Mouse (Mus musculus) hindbrain, embryonic 10.5 days (tissue): ENCODE results near the gene Cox20. TPM values are rescaled to one million over a fixed set of nuclear protein-coding genes. Genes with fewer than 3 reads are reported as not detected.

ENCODE experiments used
- DNase-seq: peaks from one replicate; pipeline ENCODE4 v3.0.0-alpha.2; 2017; ENCODE audit warnings: low spot score
- H3K27ac ChIP-seq: fragments of 300-500 bp; sonication (generic); 2 replicates; pipeline ENCODE4 v1.5.1; 2016; ENCODE audit warnings: mild to moderate bottlenecking, moderate library complexity
- H3K27me3 ChIP-seq: fragments of 300-500 bp; sonication (generic); 2 replicates; pipeline ENCODE4 v1.6.1; 2016; ENCODE audit warnings: mild to moderate bottlenecking; ENCODE audit not compliant: poor library complexity, insufficient read depth, severe bottlenecking
- H3K36me3 ChIP-seq: fragments of 300-500 bp; sonication (generic); 2 replicates; pipeline ENCODE4 v1.6.1; 2016; ENCODE audit warnings: mild to moderate bottlenecking, moderate library complexity
- H3K4me1 ChIP-seq: fragments of 300-500 bp; sonication (generic); replicated peaks from 2 replicates; pipeline ENCODE4 v1.6.1; 2016; ENCODE audit warnings: mild to moderate bottlenecking
- H3K4me3 ChIP-seq: fragments of 300-500 bp; sonication (generic); 2 replicates; pipeline ENCODE4 v1.5.1; 2016; ENCODE audit warnings: mild to moderate bottlenecking, moderate library complexity
- H3K9me3 ChIP-seq: fragments of 300-500 bp; sonication (generic); 2 replicates; pipeline ENCODE4 v1.6.1; 2016; ENCODE audit warnings: mild to moderate bottlenecking, moderate library complexity
- WGBS: fragments of 180-500 bp; shearing (Covaris S2); methylation state at CpG from one replicate; pipeline ENCODE4 v1.1.7; 2016; 5-methylcytosine and 5-hydroxymethylcytosine counted together
- polyA plus RNA-seq: library from polyadenylated mRNA; unstranded; fragments of >200 nt; fragmentation: Nextera tagmentation; extraction: Ambion mirVana; gene quantifications from 2 replicates; pipeline ENCODE4 v1.2.1, GENCODE M21; 2016

The Cox20 gene
- polyA plus RNA-seq, 1 experiment from 2014 or later, result 109 TPM

DNA sequence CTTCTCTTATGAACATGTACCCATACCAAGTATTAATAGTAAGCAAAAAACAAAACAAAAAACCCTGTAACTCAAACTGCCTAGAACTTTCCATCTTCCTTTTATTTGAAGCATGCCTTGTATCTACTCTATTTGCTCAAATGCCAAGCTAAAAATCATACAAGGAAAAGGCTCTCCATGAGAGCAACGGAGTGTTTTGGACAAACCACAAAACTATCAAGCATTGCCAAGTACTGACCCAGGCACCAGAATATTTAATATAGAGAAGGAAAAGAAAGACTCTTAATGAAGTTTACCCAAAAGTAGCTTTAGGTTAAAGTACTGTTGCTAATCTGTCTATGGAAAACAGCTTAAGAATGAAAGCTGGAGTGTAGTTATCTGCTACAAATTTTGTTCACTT is 7.4 kb downstream of the Cox20 start:
- H3K4me1 ChIP-seq, result peaks cover 3% of the 10 kb centered on the region
- no peak for DNase-seq
- 97% methylated on average over 1 of the region's 1 CpGs for WGBS
- peaks cover 100% of the 10 kb centered on the region for H3K36me3 ChIP-seq
- H3K9me3 ChIP-seq, result no peaks in the 10 kb centered on the region
- no peak overlapping the region for H3K27ac ChIP-seq
- H3K4me3 ChIP-seq, result no peak overlapping the region
- no peaks in the 10 kb centered on the region for H3K27me3 ChIP-seq

DNA sequence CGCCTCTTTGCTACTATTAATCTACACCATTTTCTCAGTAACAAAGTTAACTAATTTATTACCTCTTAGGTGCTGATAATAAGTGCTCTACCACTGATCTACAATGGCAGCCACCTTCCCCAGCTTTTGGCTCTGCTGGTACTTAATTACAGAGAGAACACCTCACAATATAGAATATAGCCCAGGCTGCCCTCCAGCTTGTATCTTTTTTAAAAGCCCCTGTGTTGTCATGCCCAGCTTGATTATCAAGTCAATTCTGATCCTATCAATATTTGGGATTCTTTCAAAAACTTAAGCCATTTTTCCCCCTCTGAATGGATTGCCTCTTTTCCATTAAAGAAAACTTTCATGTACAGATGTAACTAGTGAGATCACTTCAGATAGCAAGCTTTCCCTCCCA is 8.0 kb downstream of the Cox20 start:
- Histone ChIP-seq H3K27me3 (no peaks in the 10 kb centered on the region), H3K4me1 (no peaks in the 10 kb centered on the region), H3K4me3 (no peak overlapping the region), H3K27ac (no peak overlapping the region), H3K36me3 (peaks cover 100% of the 10 kb centered on the region), H3K9me3 (no peaks in the 10 kb centered on the region)
- whole genome bisulfite sequencing, result 95% methylated on average over 1 of the region's 1 CpGs
- no peak for DNase-seq

DNA sequence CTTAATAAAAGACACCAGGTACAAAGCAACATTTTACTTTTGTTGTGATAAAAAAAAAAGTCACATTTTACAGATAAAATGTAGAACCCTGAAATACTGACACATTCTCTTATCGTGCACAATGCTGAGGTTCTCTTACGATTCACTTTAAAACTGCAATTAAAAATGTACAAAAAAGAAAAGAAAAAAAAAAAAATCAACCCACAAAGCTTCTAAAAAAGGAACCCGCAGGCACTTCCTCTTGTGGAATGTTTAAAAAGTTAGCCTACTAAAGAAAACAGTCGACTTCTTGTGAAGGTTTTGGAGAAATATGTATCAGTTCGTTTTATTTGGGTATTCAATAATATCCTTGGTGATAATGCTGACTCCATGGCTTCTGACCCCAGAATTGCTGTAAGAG is 10.1 kb downstream of the Cox20 start:
- no peak for DNase-seq
- no peaks in the 10 kb centered on the region for H3K27me3 ChIP-seq
- H3K4me1 ChIP-seq, result peaks cover 11% of the 10 kb centered on the region
- H3K36me3 ChIP-seq, result peaks cover 100% of the 10 kb centered on the region
- H3K4me3 ChIP-seq, result no peak overlapping the region
- no peak overlapping the region for H3K27ac ChIP-seq
- 92% methylated on average over 5 of the region's 5 CpGs for WGBS
- H3K9me3 ChIP-seq, result no peaks in the 10 kb centered on the region

DNA sequence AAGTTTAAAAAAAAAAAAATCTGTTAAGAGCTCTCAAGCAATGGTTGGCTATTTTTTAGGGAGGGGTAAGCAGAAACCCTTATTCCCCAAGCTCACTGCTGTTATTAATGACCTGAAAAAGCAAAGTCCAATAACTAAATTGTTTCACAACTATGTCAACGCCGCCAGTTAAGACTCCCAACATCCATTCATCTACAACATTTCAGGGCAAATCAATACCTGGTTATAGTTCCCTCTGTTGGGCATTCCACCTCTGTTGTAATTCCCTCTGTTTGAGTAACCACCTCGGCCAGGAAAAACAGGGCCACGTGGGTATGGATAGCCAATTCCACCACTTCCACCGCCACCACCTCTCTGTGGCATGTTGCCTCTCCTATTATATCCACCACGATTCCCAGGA is 11.0 kb downstream of the Cox20 start:
- 88% methylated on average over 6 of the region's 6 CpGs for WGBS
- no peak for DNase-seq
- Histone ChIP-seq H3K27me3 (no peaks in the 10 kb centered on the region), H3K4me1 (peaks cover 20% of the 10 kb centered on the region), H3K4me3 (no peak overlapping the region), H3K9me3 (no peaks in the 10 kb centered on the region), H3K27ac (no peak overlapping the region), H3K36me3 (peaks cover 100% of the 10 kb centered on the region)

DNA sequence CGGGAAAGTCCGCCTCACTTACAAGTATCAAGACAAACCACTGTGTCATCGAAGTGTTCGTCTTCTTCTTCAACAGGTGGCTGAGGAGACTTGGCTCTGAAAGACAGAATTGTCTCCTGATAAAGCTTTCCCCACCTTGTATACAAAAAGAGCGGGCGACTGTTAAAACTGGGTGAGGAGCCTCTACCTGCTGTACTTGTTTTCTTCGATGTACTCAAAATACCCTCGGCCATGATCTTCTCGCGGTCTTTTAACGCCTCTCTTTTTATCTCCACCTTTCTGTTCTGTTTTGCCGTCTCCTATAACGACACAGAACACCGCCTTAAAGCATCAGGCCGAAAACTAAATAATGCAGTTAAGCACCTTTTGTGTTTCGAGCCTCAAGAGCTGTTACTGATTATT is 16.9 kb downstream of the Cox20 start:
- Histone ChIP-seq H3K27me3 (no peaks in the 10 kb centered on the region), H3K9me3 (no peaks in the 10 kb centered on the region), H3K27ac (peak overlapping the region; percentile 100), H3K4me1 (peaks cover 32% of the 10 kb centered on the region), H3K4me3 (peak overlapping the region; percentile 100), H3K36me3 (peaks cover 53% of the 10 kb centered on the region)
- under 1% methylated on average over 16 of the region's 16 CpGs for WGBS
- DNase-seq, result peak; percentile 6

DNA sequence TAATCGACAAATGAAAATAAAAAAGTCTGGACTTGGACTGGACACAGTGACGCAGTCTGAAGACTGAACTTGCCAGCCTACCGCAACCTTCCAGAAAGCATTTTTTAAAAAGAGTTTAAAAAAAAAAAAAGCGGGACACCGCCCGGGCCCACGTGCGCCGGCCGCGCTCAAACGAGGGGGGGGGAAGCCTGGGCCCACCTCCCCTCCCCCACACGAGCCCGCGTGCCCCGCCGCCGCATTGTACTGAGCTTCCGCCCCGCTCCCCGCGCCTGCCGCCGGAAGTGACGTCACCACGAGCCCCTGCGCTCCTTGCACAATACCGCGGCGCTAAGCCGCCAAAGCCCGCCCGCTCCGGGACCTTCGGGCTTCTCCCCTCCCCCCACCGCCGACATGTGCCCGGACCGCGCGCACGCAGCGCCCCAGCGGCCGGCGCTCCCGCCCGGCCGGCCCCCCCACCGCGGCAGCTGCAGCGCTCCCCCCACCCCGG is 17.4 kb downstream of the Cox20 start:
- WGBS, result 4% methylated on average over 53 of the region's 53 CpGs
- peaks cover 49% of the 10 kb centered on the region for H3K36me3 ChIP-seq
- DNase-seq, result peak; percentile 95

DNA sequence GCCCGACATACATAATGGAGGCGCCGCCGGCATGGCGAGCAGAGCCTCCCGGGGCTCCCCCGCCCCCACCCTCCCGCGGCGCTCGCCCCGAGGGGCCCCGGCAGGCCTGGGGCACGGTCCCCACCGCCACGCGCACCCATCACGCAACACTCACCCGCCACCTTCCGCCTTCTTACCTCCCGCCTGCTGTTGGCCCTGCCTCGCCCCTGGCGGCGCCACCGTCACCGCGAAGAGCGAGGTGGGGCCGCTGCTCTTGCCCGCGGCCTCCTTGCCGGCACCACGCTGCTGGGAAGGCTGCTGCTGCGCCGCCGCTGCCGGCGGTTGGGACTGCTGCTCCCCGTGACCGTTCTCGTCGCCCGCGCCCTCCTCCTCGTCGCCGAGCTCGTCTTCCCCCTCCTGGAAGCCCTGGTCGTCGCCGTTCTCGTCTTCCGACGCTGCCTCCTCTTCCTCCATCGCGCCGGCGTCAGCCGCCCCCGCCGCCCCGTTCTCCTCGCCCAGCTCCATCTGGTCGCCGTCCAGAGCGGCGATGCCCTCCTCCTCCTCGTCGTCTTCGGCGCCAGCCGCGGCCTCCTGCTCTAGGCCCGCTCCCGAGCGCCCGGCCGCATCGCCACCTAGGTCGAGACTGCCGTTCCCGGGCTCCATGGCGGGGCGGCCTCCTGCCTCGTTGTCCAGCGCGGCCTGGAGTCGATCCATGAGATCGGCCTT is 18.0 kb downstream of the Cox20 start:
- peaks cover 43% of the 10 kb centered on the region for H3K36me3 ChIP-seq
- H3K27me3 ChIP-seq, result no peaks in the 10 kb centered on the region
- H3K9me3 ChIP-seq, result no peaks in the 10 kb centered on the region
- WGBS, result under 1% methylated on average over 89 of the region's 89 CpGs
- H3K4me1 ChIP-seq, result peaks cover 32% of the 10 kb centered on the region
- DNase-seq, result no peak
- peak overlapping the region; percentile 100 for H3K27ac ChIP-seq
- peak overlapping the region; percentile 100 for H3K4me3 ChIP-seq

More for the DNA sequence above, 17.4 kb downstream of the Cox20 start:
- Histone ChIP-seq H3K27me3 (no peaks in the 10 kb centered on the region), H3K9me3 (no peaks in the 10 kb centered on the region), H3K27ac (peak overlapping the region; percentile 100), H3K4me3 (peak overlapping the region; percentile 100), H3K4me1 (peaks cover 32% of the 10 kb centered on the region)

DNA sequence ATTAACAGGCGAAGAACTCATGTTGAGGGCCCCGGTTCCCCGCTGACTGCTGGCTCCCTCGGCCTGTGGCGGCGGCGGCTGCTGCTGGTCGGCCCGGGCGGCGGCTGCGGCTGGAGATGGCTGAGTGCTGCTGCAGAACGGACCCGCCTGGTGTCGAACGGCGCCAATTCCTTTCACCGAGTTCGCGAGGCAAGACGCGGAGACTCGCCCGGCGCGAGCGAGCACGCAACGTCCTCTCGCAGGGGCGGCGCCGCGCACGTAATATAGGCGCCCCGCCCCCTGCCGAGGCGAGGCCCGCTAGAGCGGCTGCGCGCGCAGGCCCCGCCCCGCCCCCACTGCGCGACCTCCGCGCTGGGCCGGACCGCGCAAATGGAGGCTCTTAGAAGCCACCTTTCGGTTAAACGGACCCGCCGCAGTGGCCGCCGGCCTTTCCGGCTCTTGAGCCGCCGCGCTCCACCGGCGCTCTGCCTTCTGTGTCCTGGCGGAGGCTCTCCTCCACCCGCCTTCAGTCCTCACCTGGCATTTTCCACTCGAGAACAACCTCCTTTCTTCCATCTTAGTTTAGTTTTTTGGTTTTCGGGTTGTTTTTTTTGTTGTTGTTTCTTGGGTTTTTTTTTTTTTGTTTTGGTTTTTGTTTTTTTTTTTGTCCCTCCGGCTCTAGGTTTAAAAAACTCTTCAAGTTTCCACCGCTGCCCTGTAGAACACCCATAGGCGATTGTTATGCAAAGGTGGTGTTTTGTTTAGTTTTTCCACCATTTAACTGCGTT is 18.8 kb downstream of the Cox20 start, which contains the start of gene Hnrnpu:
TSS of gene Hnrnpu (minus strand) at position 247 of the 767 bp plus-strand sequence.
- peak; percentile 95 for DNase-seq
- peak within 1 kb of the TSS; percentile 100 for H3K27ac ChIP-seq
- peak within 1 kb of the TSS; percentile 100 for H3K4me3 ChIP-seq
- H3K9me3 ChIP-seq, result no peaks in the 10 kb centered on the region
- H3K27me3 ChIP-seq, result no peaks in the 10 kb centered on the region
- peaks cover 29% of the 10 kb centered on the region for H3K4me1 ChIP-seq
- WGBS, result under 1% methylated on average over 73 of the region's 73 CpGs
- peaks cover 35% of the 10 kb centered on the region for H3K36me3 ChIP-seq

DNA sequence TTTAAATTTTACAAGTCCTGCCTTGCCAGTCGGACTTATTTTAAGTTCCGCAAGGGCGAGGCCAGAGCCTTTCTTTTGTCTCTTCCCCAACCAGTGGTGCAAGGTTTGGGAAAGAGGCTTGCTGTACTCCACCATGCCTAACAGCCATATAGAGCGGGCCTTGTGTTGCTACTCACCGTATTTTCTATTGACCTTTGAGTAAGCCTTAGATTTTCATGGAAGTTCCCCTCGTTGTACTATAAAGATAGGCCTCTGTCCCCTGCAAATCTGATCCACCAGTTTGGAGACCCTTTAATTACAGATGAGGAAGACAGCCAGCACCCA is 19.4 kb downstream of the Cox20 start:
- WGBS, result 4% methylated on average over 6 of the region's 6 CpGs
- Histone ChIP-seq H3K9me3 (no peaks in the 10 kb centered on the region), H3K4me1 (peaks cover 25% of the 10 kb centered on the region), H3K4me3 (peak overlapping the region; percentile 100), H3K36me3 (peaks cover 29% of the 10 kb centered on the region), H3K27ac (peak overlapping the region; percentile 100), H3K27me3 (no peaks in the 10 kb centered on the region)
- peak; percentile 55 for DNase-seq

DNA sequence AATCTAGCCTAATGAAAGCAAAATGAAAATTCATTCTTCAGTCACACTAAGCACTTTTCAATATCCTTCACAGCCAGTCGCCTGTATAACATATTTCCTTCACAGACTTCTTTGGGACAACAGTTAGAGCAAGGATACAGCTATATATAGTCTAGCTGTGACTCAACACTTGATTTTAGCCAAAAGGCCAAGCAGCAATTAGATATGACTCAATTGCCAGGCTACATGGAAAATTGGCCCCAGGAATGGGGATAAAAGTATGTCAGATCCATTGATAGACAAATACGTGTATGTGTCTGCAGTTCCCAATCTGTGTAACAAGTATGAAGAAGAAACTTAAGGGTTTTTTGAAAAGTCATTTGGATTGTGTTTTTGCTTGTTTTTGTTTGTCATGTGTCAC is 21.3 kb downstream of the Cox20 start:
- WGBS, result 91% methylated on average over 2 of the region's 2 CpGs

DNA sequence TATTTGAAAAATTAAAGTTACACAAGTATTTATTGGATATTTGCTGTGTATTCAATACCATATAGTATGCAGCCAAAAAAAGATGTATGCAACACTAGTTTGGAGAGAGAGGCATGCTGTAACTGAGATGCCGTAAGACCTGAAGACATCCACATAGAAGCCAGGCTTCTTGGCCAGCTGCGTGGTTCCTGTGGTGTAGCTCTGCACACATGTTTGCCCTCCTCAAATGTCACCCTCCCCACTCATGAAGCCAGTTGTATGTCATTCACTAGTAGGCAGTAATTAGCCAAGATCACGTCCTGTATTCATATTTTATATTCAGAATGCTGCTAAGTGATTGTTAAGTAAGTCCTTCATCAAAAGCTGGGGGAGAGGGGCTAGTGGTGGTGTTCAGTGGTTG is 22.5 kb downstream of the Cox20 start:
- Histone ChIP-seq H3K27me3 (no peaks in the 10 kb centered on the region), H3K36me3 (no peaks in the 10 kb centered on the region), H3K27ac (no peak overlapping the region), H3K4me3 (no peak overlapping the region), H3K9me3 (no peaks in the 10 kb centered on the region), H3K4me1 (peaks cover 8% of the 10 kb centered on the region)
- DNase-seq, result no peak
- 90% methylated on average over 3 of the region's 3 CpGs for WGBS

More for the DNA sequence above, 21.3 kb downstream of the Cox20 start:
- H3K27me3 ChIP-seq, result no peaks in the 10 kb centered on the region
- peaks cover 9% of the 10 kb centered on the region for H3K4me1 ChIP-seq
- H3K36me3 ChIP-seq, result peaks cover 10% of the 10 kb centered on the region
- no peak for DNase-seq
- no peak overlapping the region for H3K4me3 ChIP-seq
- no peak overlapping the region for H3K27ac ChIP-seq
- H3K9me3 ChIP-seq, result no peaks in the 10 kb centered on the region

DNA sequence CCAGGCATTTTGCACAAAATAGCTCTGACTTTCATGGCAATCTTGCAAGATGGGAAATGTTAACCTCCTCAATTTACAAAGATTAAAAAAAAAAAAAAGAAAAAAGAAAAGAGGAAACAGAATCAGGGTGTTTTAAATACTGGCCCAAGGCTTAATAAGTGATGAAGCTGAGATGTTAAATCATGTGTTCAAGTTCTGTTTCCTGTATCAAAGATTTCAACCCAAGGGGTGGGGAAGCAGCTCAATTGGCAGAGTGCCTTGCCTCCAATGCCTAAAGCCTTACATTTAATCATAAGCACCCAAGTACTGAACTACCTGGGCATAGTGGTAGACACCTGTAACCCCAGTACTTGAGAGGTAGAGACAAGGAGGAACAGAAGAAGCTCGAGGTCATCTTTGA is 23.1 kb downstream of the Cox20 start:
- WGBS, result 69% methylated on average over 1 of the region's 1 CpGs
- Histone ChIP-seq H3K4me3 (no peak overlapping the region), H3K27me3 (no peaks in the 10 kb centered on the region), H3K4me1 (peaks cover 8% of the 10 kb centered on the region), H3K9me3 (no peaks in the 10 kb centered on the region), H3K27ac (no peak overlapping the region), H3K36me3 (no peaks in the 10 kb centered on the region)
- no peak for DNase-seq

DNA sequence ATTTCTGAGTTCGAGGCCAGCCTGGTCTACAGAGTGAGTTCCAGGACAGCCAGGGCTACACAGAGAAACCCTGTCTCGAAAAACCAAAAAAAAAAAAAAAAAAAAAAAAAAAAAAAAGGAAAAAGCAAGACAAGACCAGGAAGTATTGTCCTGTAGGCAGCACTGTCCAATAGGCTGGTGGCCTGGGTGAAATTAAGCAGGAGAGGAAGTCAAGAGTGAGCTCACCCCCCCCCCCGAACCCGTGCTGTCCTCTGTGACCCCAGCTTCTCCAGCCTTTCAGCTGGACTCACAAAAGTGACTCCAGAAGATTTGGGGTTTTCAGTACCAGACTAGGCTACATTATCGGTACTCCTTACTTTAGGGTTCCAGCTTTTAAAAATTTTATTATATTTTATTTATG is 23.7 kb downstream of the Cox20 start:
- Histone ChIP-seq H3K4me3 (no peak overlapping the region), H3K9me3 (no peaks in the 10 kb centered on the region), H3K36me3 (no peaks in the 10 kb centered on the region), H3K27ac (no peak overlapping the region), H3K4me1 (peaks cover 8% of the 10 kb centered on the region), H3K27me3 (no peaks in the 10 kb centered on the region)
- no peak for DNase-seq
- WGBS, result 87% methylated on average over 5 of the region's 5 CpGs
